Comparison of ENCODE assay signal across 19 mouse cellular contexts in genomic region chr5:142660656-142661434, GRCm38 (mm10). TPM values are rescaled to one million over a fixed set of nuclear protein-coding genes. Genes with fewer than 3 reads are reported as not detected.
"Had no signal": no experiment of that assay in that cellular context is flagged by ENCODE, and none has a peak within 500 bp of the region (broad histone marks: within the 10 kb centered on the region; RNA-seq: fewer than 3 reads in every experiment).

No protein-coding gene starts in this region.

- H3K27me3 ChIP-seq: intestine, embryonic 15.5 days; limb, embryonic 12.5 days; megakaryocyte, embryonic 14.5 days; midbrain, embryonic 15.5 days; neural tube, embryonic 12.5 days; stomach, embryonic 15.5 days had no signal

- H3K9me3 ChIP-seq: intestine, embryonic 15.5 days; limb, embryonic 12.5 days; megakaryocyte, embryonic 14.5 days; midbrain, embryonic 15.5 days; neural tube, embryonic 12.5 days; stomach, embryonic 15.5 days had no signal

- H3K4me3 ChIP-seq: intestine, embryonic 15.5 days; left cerebral cortex, adult 2 months; limb, embryonic 12.5 days; megakaryocyte, embryonic 14.5 days; midbrain, embryonic 15.5 days; neural tube, embryonic 12.5 days; stomach, embryonic 15.5 days had no signal

- H3K4me2 ChIP-seq: intestine, embryonic 15.5 days; limb, embryonic 12.5 days; midbrain, embryonic 11.5 days; midbrain, embryonic 15.5 days; neural tube, embryonic 12.5 days; stomach, embryonic 15.5 days had no signal

- H3K4me1 ChIP-seq: intestine, embryonic 15.5 days; limb, embryonic 12.5 days; megakaryocyte, embryonic 14.5 days; midbrain, embryonic 15.5 days; neural tube, embryonic 12.5 days; stomach, embryonic 15.5 days had no signal

- DNase-seq: kidney, adult 18-20 months; kidney, postnatal 10 days; kidney, postnatal 4 days; lung, adult 2 months; lung, postnatal 36 days; right cerebral cortex, postnatal 14 days; thymus, postnatal 36 days had no signal

- ATAC-seq: intestine, embryonic 15.5 days; lung, postnatal 0 days; midbrain, embryonic 15.5 days had no signal

- H3K9ac ChIP-seq: intestine, embryonic 15.5 days; limb, embryonic 12.5 days; midbrain, embryonic 15.5 days; neural tube, embryonic 12.5 days; stomach, embryonic 15.5 days had no signal

- H3K27ac ChIP-seq: intestine, embryonic 15.5 days; left cerebral cortex, adult 2 months; limb, embryonic 12.5 days; midbrain, embryonic 15.5 days; neural tube, embryonic 12.5 days; stomach, embryonic 15.5 days had no signal

RNA-seq across cellular contexts. Expression of gene Slc29a4, which starts 31.5 kb away (rescaled TPM):
- total RNA-seq: liver, adult 2 months had no signal

RNA-seq across cellular contexts. Expression of gene Mmd2, which starts 52.2 kb away (rescaled TPM):
- total RNA-seq: monocyte, adult 5-6 weeks; neutrophil, adult 5-6 weeks had no signal
- polyA plus RNA-seq: lung, postnatal 0 days had no signal
